Comparison of ENCODE assay signal across 8 mouse cellular contexts in genomic region chr4:151165539-151165938, GRCm38 (mm10).
DNase-seq lines count a peak whose midpoint lies in the region; ATAC-seq lines count a peak whose summit lies in the region.

No protein-coding gene starts in this region.

- H3K9me3 ChIP-seq in kidney, embryonic 14.5 days (ENCODE audit: control insufficient read depth, low read length) = no peaks in the 10 kb centered on the region
- H3K9me3 ChIP-seq in heart, embryonic 16.5 days (replicated peaks; ENCODE audit: control insufficient read depth, low read length) = no peaks in the 10 kb centered on the region
- H3K9me3 ChIP-seq in midbrain, embryonic 13.5 days = no peaks in the 10 kb centered on the region

- ATAC-seq in kidney, embryonic 14.5 days (ENCODE audit: low FRiP score, low TSS enrichment) = no peak
- ATAC-seq in heart, embryonic 16.5 days (replicated peaks; ENCODE audit: extremely low read depth, insufficient read depth, low FRiP score) = peak; percentile 59
- ATAC-seq in midbrain, embryonic 13.5 days = peak; percentile 78

- H3K4me2 ChIP-seq in kidney, embryonic 14.5 days (replicated peaks; ENCODE audit: low read depth, low read length) = no peak overlapping the region
- no peak overlapping the region for H3K4me2 ChIP-seq in heart, embryonic 16.5 days (ENCODE audit: low read depth, low read length)
- H3K4me2 ChIP-seq in midbrain, embryonic 13.5 days (replicated peaks) = no peak overlapping the region

- whole genome bisulfite sequencing in kidney, embryonic 14.5 days = 12% methylated on average over 10 of the region's 10 CpGs
- WGBS in heart, embryonic 16.5 days = 12% methylated on average over 10 of the region's 10 CpGs
- 8% methylated on average over 10 of the region's 10 CpGs for WGBS in midbrain, embryonic 13.5 days

- DNase-seq in kidney, adult 11 months = peak; percentile 71
- DNase-seq in cerebellum, postnatal 14 days = peak; percentile 99 to 100
- DNase-seq in layer of hippocampus, postnatal 10 days (ENCODE audit: low spot score in 2 of 2) = peak; percentile 96
- DNase-seq in urinary bladder, adult 18-20 months (ENCODE audit: low spot score in 2 of 2) = peak; percentile 34 to 53
- no peak for DNase-seq in natural killer cell, adult 2 months (ENCODE audit: low spot score in 2 of 2)

- no peak overlapping the region for H3K4me3 ChIP-seq in kidney, embryonic 14.5 days (ENCODE audit: low read length)
- H3K4me3 ChIP-seq in heart, embryonic 16.5 days (ENCODE audit: low read length) = no peak overlapping the region
- H3K4me3 ChIP-seq in midbrain, embryonic 13.5 days (replicated peaks) = no peak overlapping the region

- H3K4me1 ChIP-seq in kidney, embryonic 14.5 days (ENCODE audit: control insufficient read depth, insufficient read depth, low read length) = peaks cover 4% of the 10 kb centered on the region; the same call in 1 of the 2 replicates
- peaks cover 6% of the 10 kb centered on the region for H3K4me1 ChIP-seq in heart, embryonic 16.5 days (ENCODE audit: control insufficient read depth, insufficient read depth, low read length)
- peaks cover 22% of the 10 kb centered on the region for H3K4me1 ChIP-seq in midbrain, embryonic 13.5 days (replicated peaks)

- H3K36me3 ChIP-seq in kidney, embryonic 14.5 days (ENCODE audit: control insufficient read depth, insufficient read depth, low read length) = no peaks in the 10 kb centered on the region
- H3K36me3 ChIP-seq in heart, embryonic 16.5 days (ENCODE audit: control insufficient read depth, insufficient read depth) = no peaks in the 10 kb centered on the region
- no peaks in the 10 kb centered on the region for H3K36me3 ChIP-seq in midbrain, embryonic 13.5 days

- peaks cover 6% of the 10 kb centered on the region; the same call in 1 of the 2 replicates for H3K27me3 ChIP-seq in kidney, embryonic 14.5 days (ENCODE audit: control insufficient read depth, insufficient read depth, low read length)
- 0 out of 2 replicates have a peak, but pooled peaks cover 2% of the 10 kb centered on the region for H3K27me3 ChIP-seq in heart, embryonic 16.5 days (ENCODE audit: control insufficient read depth, insufficient read depth, low read length)
- H3K27me3 ChIP-seq in midbrain, embryonic 13.5 days = peaks cover 46% of the 10 kb centered on the region

- H3K27ac ChIP-seq in kidney, embryonic 14.5 days (ENCODE audit: low read depth, low read length) = no peak overlapping the region
- H3K27ac ChIP-seq in heart, embryonic 16.5 days (ENCODE audit: low read length) = no peak overlapping the region
- H3K27ac ChIP-seq in midbrain, embryonic 13.5 days = peak overlapping the region; percentile 71

- H3K9ac ChIP-seq in kidney, embryonic 14.5 days (ENCODE audit: low read depth, low read length) = no peak overlapping the region
- H3K9ac ChIP-seq in heart, embryonic 16.5 days (ENCODE audit: low read length) = no peak overlapping the region
- H3K9ac ChIP-seq in midbrain, embryonic 13.5 days (replicated peaks) = no peak overlapping the region

Comparison
In these comparisons a context has a peak if more than half of its experiments do, and no peak if none do; other contexts are left out.
1. DNase-seq: peak in kidney, adult 11 months (single experiment), cerebellum, postnatal 14 days (2 of 2), layer of hippocampus, postnatal 10 days (2 of 2) and urinary bladder, adult 18-20 months (2 of 2); none in natural killer cell, adult 2 months (0 of 2).